In the genomic region with DNA sequence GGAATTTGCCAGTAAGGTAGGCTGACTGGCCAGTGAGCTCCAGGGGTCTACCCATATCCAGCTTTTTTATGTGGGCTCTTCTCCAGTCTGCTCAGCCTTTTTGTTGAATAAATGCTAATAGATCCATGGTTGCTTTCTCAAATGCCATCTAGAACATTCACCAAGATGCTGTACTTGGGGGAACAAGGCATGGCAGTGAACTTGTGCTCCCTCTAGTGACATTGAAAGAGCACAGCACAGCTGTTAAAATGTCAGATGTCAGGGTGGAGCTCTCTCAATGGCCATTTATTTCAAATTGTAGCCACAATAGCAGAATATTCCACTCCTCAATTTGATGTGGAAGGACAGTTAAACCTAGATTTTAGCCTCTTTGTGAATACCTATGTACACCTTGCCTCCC, we compare ENCODE assay signal across 11 mouse cellular contexts.
DNase-seq lines count a peak whose midpoint lies in the region; ATAC-seq and TF ChIP-seq lines count a peak whose summit lies in the region.
"Had no signal": no experiment of that assay in that cellular context is flagged by ENCODE, and none has a peak within 500 bp of the region (broad histone marks: within the 10 kb centered on the region; RNA-seq: fewer than 3 reads in every experiment).

No protein-coding gene starts in this region.

- H3K27ac ChIP-seq in left cerebral cortex, adult 2 months, result no peak overlapping the region
- H3K27ac ChIP-seq: lung, embryonic 15.5 days; stomach, embryonic 15.5 days had no signal

- H3K4me3 ChIP-seq in left cerebral cortex, adult 2 months, result no peak overlapping the region
- H3K4me3 ChIP-seq: lung, embryonic 15.5 days; stomach, embryonic 15.5 days had no signal

- intact Hi-C loops in left cerebral cortex, adult 2 months (cut with DNase I), result loop anchor here (1.0 kb wide), 1 partner anchor 126 kb away; no protein-coding TSS in a partner anchor
- intact Hi-C loops in left cerebral cortex, postnatal 10 days (cut with DNase I), result loop anchor here (2.0 kb wide), 1 partner anchor 126 kb away; no protein-coding TSS in a partner anchor
- intact Hi-C loops in gastrocnemius, postnatal 14 days (cut with DNase I; ENCODE audit: low total_unique reads), result loop anchor here (5.0 kb wide), 1 partner anchor 129 kb away; no protein-coding TSS in a partner anchor

- TF ChIP-seq CTCF in left cerebral cortex, adult 2 months (IDR thresholded peaks at IDR 0.05), result peak; percentile 79

- DNase-seq in cerebellum, postnatal 4 days (ENCODE audit: low spot score in 2 of 2), result no peak
- DNase-seq in left cerebral cortex, adult 2 months (ENCODE audit: extremely low spot score in 1 of 2, low spot score in 2 of 2), result no peak
- no peak for DNase-seq in left cerebral cortex, postnatal 10 days (ENCODE audit: extremely low spot score in 1 of 2, low spot score in 2 of 2)
- peak; percentile 0 for DNase-seq in c-Kit-positive CD71-positive TER-119-positive erythroid progenitor cells, embryonic 14.5 days (ENCODE audit: low spot score)
- DNase-seq in lung, postnatal 14 days, result peak; percentile 12
- no peak for DNase-seq in MN1 (ENCODE audit: low spot score)
- no peak for DNase-seq in gastrocnemius, postnatal 14 days
- DNase-seq: gastrocnemius, postnatal 36 days had no signal

- ATAC-seq in cerebellum, adult (ENCODE audit: insufficient number of reproducible peaks, low FRiP score, low TSS enrichment), result peak; percentile 83

Comparison
In these comparisons a context has a peak if more than half of its experiments do, and no peak if none do; other contexts are left out.
1. DNase-seq: peak in c-Kit-positive CD71-positive TER-119-positive erythroid progenitor cells, embryonic 14.5 days (single experiment) and lung, postnatal 14 days (single experiment); none in cerebellum, postnatal 4 days (0 of 2), left cerebral cortex, adult 2 months (0 of 2), left cerebral cortex, postnatal 10 days (0 of 2), MN1 (single experiment) and gastrocnemius, postnatal 14 days (single experiment).